In genomic region chr1:165046637-165047036, GRCm38 (mm10) we compare ENCODE assay signal across 8 mouse cellular contexts.
DNase-seq lines count a peak whose midpoint lies in the region; ATAC-seq and TF ChIP-seq lines count a peak whose summit lies in the region.

No protein-coding gene starts in this region.

- H3K9ac ChIP-seq in lung, embryonic 14.5 days: no peak overlapping the region
- H3K9ac ChIP-seq in embryonic facial prominence, embryonic 11.5 days (replicated peaks; ENCODE audit: low read length): no peak overlapping the region
- H3K9ac ChIP-seq in midbrain, embryonic 13.5 days (replicated peaks): peak overlapping the region; percentile 42
- no peak overlapping the region for H3K9ac ChIP-seq in stomach, embryonic 15.5 days

- peak; percentile 50 for DNase-seq in lung, embryonic 14.5 days
- DNase-seq in lung, adult 18-20 months: no peak
- DNase-seq in embryonic facial prominence, embryonic 11.5 days (ENCODE audit: low spot score): peak; percentile 36
- peak; percentile 56 to 61 for DNase-seq in heart, adult 9 months (ENCODE audit: low spot score in 2 of 2)
- peak; percentile 41 to 48 for DNase-seq in layer of hippocampus, adult 8-10 months (ENCODE audit: low spot score in 2 of 2)

- no peaks in the 10 kb centered on the region for H3K9me3 ChIP-seq in lung, embryonic 14.5 days (ENCODE audit: low read depth, low read length)
- no peaks in the 10 kb centered on the region for H3K9me3 ChIP-seq in embryonic facial prominence, embryonic 11.5 days (replicated peaks; ENCODE audit: control insufficient read depth, low read length)
- H3K9me3 ChIP-seq in midbrain, embryonic 13.5 days: no peaks in the 10 kb centered on the region
- no peaks in the 10 kb centered on the region for H3K9me3 ChIP-seq in stomach, embryonic 15.5 days

- WGBS in lung, embryonic 14.5 days: 11% methylated on average over 7 of the region's 7 CpGs
- WGBS in embryonic facial prominence, embryonic 11.5 days: 30% methylated on average over 7 of the region's 7 CpGs
- WGBS in midbrain, embryonic 13.5 days: 28% methylated on average over 7 of the region's 7 CpGs
- WGBS in stomach, embryonic 15.5 days: 13% methylated on average over 7 of the region's 7 CpGs

- ATAC-seq in lung, embryonic 14.5 days (ENCODE audit: insufficient read depth): peak; percentile 91
- peak; percentile 34; the same call in 1 of the 2 replicates for ATAC-seq in embryonic facial prominence, embryonic 11.5 days (replicated peaks; ENCODE audit: insufficient number of reproducible peaks, low FRiP score, low TSS enrichment, low read depth)
- peak; percentile 81 for ATAC-seq in midbrain, embryonic 13.5 days
- peak; percentile 89 for ATAC-seq in stomach, embryonic 15.5 days (ENCODE audit: insufficient read depth, low FRiP score, low read depth)
- no peak for ATAC-seq in megakaryocyte, adult 5-6 weeks (ENCODE audit: poor library complexity, severe bottlenecking)

- no peak overlapping the region for H3K4me3 ChIP-seq in lung, embryonic 14.5 days (ENCODE audit: low read depth, low read length)
- H3K4me3 ChIP-seq in embryonic facial prominence, embryonic 11.5 days (ENCODE audit: low read depth, low read length): no peak overlapping the region
- H3K4me3 ChIP-seq in midbrain, embryonic 13.5 days (replicated peaks): no peak overlapping the region
- H3K4me3 ChIP-seq in stomach, embryonic 15.5 days (replicated peaks): no peak overlapping the region

- no peaks in the 10 kb centered on the region for H3K27me3 ChIP-seq in lung, embryonic 14.5 days (ENCODE audit: insufficient read depth, low read length)
- no peaks in the 10 kb centered on the region for H3K27me3 ChIP-seq in embryonic facial prominence, embryonic 11.5 days (ENCODE audit: control insufficient read depth, insufficient read depth, low read length)
- H3K27me3 ChIP-seq in midbrain, embryonic 13.5 days: no peaks in the 10 kb centered on the region
- no peaks in the 10 kb centered on the region for H3K27me3 ChIP-seq in stomach, embryonic 15.5 days (replicated peaks)

- no peak overlapping the region for H3K4me2 ChIP-seq in lung, embryonic 14.5 days
- no peak overlapping the region for H3K4me2 ChIP-seq in embryonic facial prominence, embryonic 11.5 days (ENCODE audit: low read depth, low read length)
- H3K4me2 ChIP-seq in midbrain, embryonic 13.5 days (replicated peaks): 0 out of 2 replicates have a peak overlapping the region, but pooled peaks have one; percentile 15
- peak overlapping the region; percentile 39 for H3K4me2 ChIP-seq in stomach, embryonic 15.5 days

- H3K36me3 ChIP-seq in lung, embryonic 14.5 days (ENCODE audit: insufficient read depth): no peaks in the 10 kb centered on the region
- H3K36me3 ChIP-seq in embryonic facial prominence, embryonic 11.5 days (replicated peaks; ENCODE audit: control insufficient read depth, insufficient read depth, low read depth, low read length): no peaks in the 10 kb centered on the region
- H3K36me3 ChIP-seq in midbrain, embryonic 13.5 days: no peaks in the 10 kb centered on the region
- H3K36me3 ChIP-seq in stomach, embryonic 15.5 days: no peaks in the 10 kb centered on the region

- no peak overlapping the region for H3K27ac ChIP-seq in lung, embryonic 14.5 days (ENCODE audit: low read depth)
- H3K27ac ChIP-seq in embryonic facial prominence, embryonic 11.5 days (replicated peaks; ENCODE audit: low read depth, low read length): no peak overlapping the region
- peak overlapping the region; percentile 55 for H3K27ac ChIP-seq in midbrain, embryonic 13.5 days
- H3K27ac ChIP-seq in stomach, embryonic 15.5 days: peak overlapping the region; percentile 87

- no peaks in the 10 kb centered on the region for H3K4me1 ChIP-seq in lung, embryonic 14.5 days (ENCODE audit: insufficient read depth)
- no peaks in the 10 kb centered on the region for H3K4me1 ChIP-seq in embryonic facial prominence, embryonic 11.5 days (ENCODE audit: control insufficient read depth, insufficient read depth, low read length)
- peaks cover 22% of the 10 kb centered on the region for H3K4me1 ChIP-seq in midbrain, embryonic 13.5 days (replicated peaks)
- H3K4me1 ChIP-seq in stomach, embryonic 15.5 days: peaks cover 12% of the 10 kb centered on the region

- no peak for TF ChIP-seq CTCF in lung, embryonic 14.5 days (IDR thresholded peaks at IDR 0.05; ENCODE audit: low read depth)

Comparison
In these comparisons a context has a peak if more than half of its experiments do, and no peak if none do; other contexts are left out.
1. DNase-seq: peak in lung, embryonic 14.5 days (single experiment), embryonic facial prominence, embryonic 11.5 days (single experiment), heart, adult 9 months (2 of 2) and layer of hippocampus, adult 8-10 months (2 of 2); none in lung, adult 18-20 months (0 of 2).
2. H3K27ac ChIP-seq: peak in midbrain, embryonic 13.5 days (single experiment) and stomach, embryonic 15.5 days (single experiment); none in lung, embryonic 14.5 days (single experiment) and embryonic facial prominence, embryonic 11.5 days (single experiment).
3. H3K4me2 ChIP-seq: peak in midbrain, embryonic 13.5 days (single experiment) and stomach, embryonic 15.5 days (single experiment); none in lung, embryonic 14.5 days (single experiment) and embryonic facial prominence, embryonic 11.5 days (single experiment).